Mouse (Mus musculus) midbrain, embryonic 15.5 days (tissue): ENCODE data around the gene Ppp2r3d. TPM values are rescaled to one million over a fixed set of nuclear protein-coding genes. Genes with fewer than 3 reads are reported as not detected.

Experiments used
- polyA plus RNA-seq: library from polyadenylated mRNA; unstranded; fragments of >200 nt; fragmentation: Nextera tagmentation; extraction: Ambion mirVana; gene quantifications from 2 replicates; pipeline ENCODE4 v1.2.1, GENCODE M21; 2015

Gene Ppp2r3d
- polyA plus RNA-seq, 1 experiment from 2014 or later = 179 TPM

Other genes starting within 250 kb of the Ppp2r3d start
- 13.8 TPM in 2 replicates for gene 2010315B03Rik, start 164.2 kb downstream of the Ppp2r3d start, polyA plus RNA-seq
- not detected in 2 replicates for gene Gm21836, start 16.9 kb upstream of the Ppp2r3d start, polyA plus RNA-seq